Mouse (Mus musculus): ENCODE measurements around the gene Prkg1.

- no peak for TF ChIP-seq CTCF (IDR thresholded peaks at IDR 0.05; ENCODE audit: extremely low read depth, insufficient read depth, low read length)
- TF ChIP-seq POLR2A (IDR thresholded peaks at IDR 0.05; ENCODE audit: extremely low read depth, insufficient read depth, low read length) = no peak
Measured at GRCm38 (mm10) chr19:31654022-31654421, 110.8 kb downstream of the Prkg1 start.
